Mouse (Mus musculus) neural tube, embryonic 13.5 days (tissue): ENCODE measurements at regions not wholly inside any gene's neighbourhood (a gene's known extent, or its start where the extent isn't known, plus 50 kb on each side); places are given as distances from the start of the nearest gene placed in this dataset.

ENCODE experiments used
- ATAC-seq: fragments of 200-750 bp; cut with Nextera tagmentation; 2 replicates; pipeline ENCODE4 v1.8.0; 2017; ENCODE audit warnings: low read depth, mild to moderate bottlenecking, moderate TSS enrichment, moderate library complexity
- H3K27ac ChIP-seq: fragments of 300-500 bp; sonication (generic); replicated peaks from 2 replicates; pipeline ENCODE4 v1.5.1; 2015; ENCODE audit warnings: moderate library complexity, mild to moderate bottlenecking, inconsistent platforms
- H3K27me3 ChIP-seq: fragments of 300-500 bp; sonication (generic); 2 replicates; pipeline ENCODE4 v1.6.1; 2015; ENCODE audit warnings: mild to moderate bottlenecking, inconsistent platforms
- H3K36me3 ChIP-seq: fragments of 300-500 bp; sonication (generic); 2 replicates; pipeline ENCODE4 v1.6.1; 2015; ENCODE audit warnings: mild to moderate bottlenecking, inconsistent platforms
- H3K4me1 ChIP-seq: fragments of 300-500 bp; sonication (generic); replicated peaks from 2 replicates; pipeline ENCODE4 v1.6.1; 2015; ENCODE audit warnings: inconsistent platforms
- H3K4me2 ChIP-seq: fragments of 300-500 bp; sonication (generic); 2 replicates; pipeline ENCODE4 v1.6.1; 2015; ENCODE audit warnings: inconsistent platforms, mild to moderate bottlenecking, moderate library complexity
- H3K4me3 ChIP-seq: fragments of 300-500 bp; sonication (generic); 2 replicates; pipeline ENCODE4 v1.5.1; 2015; ENCODE audit warnings: mild to moderate bottlenecking, inconsistent platforms
- H3K9ac ChIP-seq: fragments of 300-500 bp; sonication (generic); 2 replicates; pipeline ENCODE4 v1.6.1; 2015; ENCODE audit warnings: moderate library complexity, mild to moderate bottlenecking, inconsistent platforms
- H3K9me3 ChIP-seq: fragments of 300-500 bp; sonication (generic); 2 replicates; pipeline ENCODE4 v1.6.1; 2016; ENCODE audit warnings: inconsistent platforms
- WGBS: fragments of 180-500 bp; shearing (Covaris S2); methylation state at CpG from one replicate; pipeline ENCODE4 v1.1.7; 2015; 5-methylcytosine and 5-hydroxymethylcytosine counted together

GRCm38 (mm10) chr6:51708011-51708410 is 184.3 kb downstream of the Snx10 start:
- Histone ChIP-seq H3K27me3 (no peaks in the 10 kb centered on the region), H3K9ac (no peak overlapping the region), H3K4me3 (no peak overlapping the region), H3K4me2 (no peak overlapping the region), H3K4me1 (peaks cover 54% of the 10 kb centered on the region), H3K36me3 (no peaks in the 10 kb centered on the region), H3K27ac (peak overlapping the region; percentile 70), H3K9me3 (no peaks in the 10 kb centered on the region)
- 9% methylated on average over 6 of the region's 6 CpGs for WGBS
- ATAC-seq = no peak

DNA sequence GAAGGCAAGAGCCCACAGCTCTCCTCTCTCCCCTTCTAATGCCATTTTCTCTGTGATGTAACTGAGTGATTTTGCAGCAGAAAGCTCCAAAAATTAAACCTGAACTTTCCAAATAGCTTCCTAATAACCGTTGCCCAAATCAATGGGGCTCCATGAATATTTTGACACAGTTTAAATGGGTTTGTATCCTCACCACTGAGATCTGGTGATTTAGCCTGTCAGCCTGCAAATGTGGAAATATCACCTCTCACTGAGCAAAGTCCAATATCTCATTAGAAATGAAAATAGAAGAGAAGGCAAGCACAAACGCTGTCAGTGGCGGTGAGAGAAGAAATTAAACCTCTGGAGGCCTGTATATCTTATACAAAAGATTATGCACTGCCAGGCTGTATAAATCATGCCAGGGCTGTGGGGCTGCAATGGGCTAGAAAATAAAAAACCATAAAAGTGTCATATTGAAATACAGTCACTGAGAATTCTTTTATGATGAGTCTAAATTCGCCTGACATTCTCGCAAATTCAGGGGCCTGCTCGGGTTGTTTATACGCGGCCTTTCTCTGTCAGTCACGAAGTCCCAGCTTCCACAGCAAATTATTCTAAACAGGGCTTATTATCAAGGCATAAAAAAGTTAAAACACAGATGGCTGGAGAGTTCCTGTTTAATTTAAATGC is 185.1 kb downstream of the Snx10 start:
- H3K9ac ChIP-seq = no peak overlapping the region
- H3K9me3 ChIP-seq = no peaks in the 10 kb centered on the region
- H3K27me3 ChIP-seq = no peaks in the 10 kb centered on the region
- H3K36me3 ChIP-seq = no peaks in the 10 kb centered on the region
- no peak overlapping the region for H3K4me2 ChIP-seq
- ATAC-seq = peak; percentile 89
- 12% methylated on average over 9 of the region's 9 CpGs for WGBS
- H3K4me1 ChIP-seq = peaks cover 46% of the 10 kb centered on the region
- H3K27ac ChIP-seq = peak overlapping the region; percentile 70
- no peak overlapping the region for H3K4me3 ChIP-seq

DNA sequence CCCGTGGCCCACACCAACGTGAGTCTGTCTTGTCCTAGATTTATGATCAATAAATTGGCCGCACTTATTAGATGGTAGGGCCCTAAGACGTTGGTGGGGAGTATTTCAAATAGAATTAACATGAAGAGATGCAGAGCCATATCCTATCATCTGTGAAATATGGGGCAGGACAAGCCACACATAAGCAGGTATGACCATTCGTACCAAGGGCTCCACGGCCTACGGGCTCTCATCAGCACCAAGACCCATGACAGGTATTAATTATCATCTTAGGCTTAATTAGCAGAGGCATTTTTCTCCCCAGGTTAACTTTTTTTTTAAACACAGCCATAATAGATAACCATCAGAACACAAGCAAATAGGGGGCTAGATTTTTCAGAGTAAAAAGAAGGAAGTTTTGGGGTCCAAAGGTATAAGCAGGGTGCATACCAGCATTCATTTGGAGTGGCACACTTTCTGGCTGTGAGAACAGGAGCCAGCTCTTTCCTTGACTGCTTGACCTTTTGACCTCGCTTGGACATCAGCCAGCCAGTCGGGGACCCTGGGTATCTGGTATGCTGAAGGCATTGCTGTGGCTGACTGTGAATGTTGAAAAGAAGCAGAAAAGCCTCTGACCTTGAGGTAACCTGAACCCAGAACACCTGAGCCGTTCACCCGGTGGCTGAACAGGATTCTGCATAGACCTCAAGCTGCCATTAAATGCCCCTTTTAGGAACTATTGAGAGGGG is 185.8 kb downstream of the Snx10 start:
- H3K4me3 ChIP-seq = no peak overlapping the region
- no peak overlapping the region for H3K9ac ChIP-seq
- H3K9me3 ChIP-seq = no peaks in the 10 kb centered on the region
- no peaks in the 10 kb centered on the region for H3K27me3 ChIP-seq
- H3K36me3 ChIP-seq = no peaks in the 10 kb centered on the region
- ATAC-seq = peak; percentile 70
- H3K4me2 ChIP-seq = no peak overlapping the region
- H3K4me1 ChIP-seq = peaks cover 46% of the 10 kb centered on the region
- 13% methylated on average over 11 of the region's 11 CpGs for WGBS
- H3K27ac ChIP-seq = peak overlapping the region; percentile 70

DNA sequence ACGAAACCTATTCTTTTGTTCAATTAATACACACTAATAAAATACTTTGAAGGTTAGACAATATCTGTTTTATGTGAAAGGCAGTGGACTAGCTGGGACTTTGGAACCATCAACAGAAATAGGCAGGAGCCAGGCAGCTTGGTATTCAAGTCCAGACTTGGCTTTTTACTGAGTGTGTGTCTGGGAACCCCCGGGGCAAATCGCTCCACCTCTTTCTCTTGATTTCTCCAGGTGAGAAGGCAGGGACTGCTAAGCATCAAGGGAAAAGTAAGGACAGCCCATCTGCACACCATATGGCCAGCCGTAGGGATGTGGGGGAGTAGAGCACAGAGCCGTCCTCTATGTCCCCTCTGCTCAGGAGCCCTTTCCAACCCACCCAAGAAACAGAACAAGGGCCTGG is 186.5 kb downstream of the Snx10 start:
- no peak overlapping the region for H3K4me3 ChIP-seq
- peak overlapping the region; percentile 70; the same call in 1 of the 2 replicates for H3K27ac ChIP-seq
- H3K27me3 ChIP-seq = no peaks in the 10 kb centered on the region

DNA sequence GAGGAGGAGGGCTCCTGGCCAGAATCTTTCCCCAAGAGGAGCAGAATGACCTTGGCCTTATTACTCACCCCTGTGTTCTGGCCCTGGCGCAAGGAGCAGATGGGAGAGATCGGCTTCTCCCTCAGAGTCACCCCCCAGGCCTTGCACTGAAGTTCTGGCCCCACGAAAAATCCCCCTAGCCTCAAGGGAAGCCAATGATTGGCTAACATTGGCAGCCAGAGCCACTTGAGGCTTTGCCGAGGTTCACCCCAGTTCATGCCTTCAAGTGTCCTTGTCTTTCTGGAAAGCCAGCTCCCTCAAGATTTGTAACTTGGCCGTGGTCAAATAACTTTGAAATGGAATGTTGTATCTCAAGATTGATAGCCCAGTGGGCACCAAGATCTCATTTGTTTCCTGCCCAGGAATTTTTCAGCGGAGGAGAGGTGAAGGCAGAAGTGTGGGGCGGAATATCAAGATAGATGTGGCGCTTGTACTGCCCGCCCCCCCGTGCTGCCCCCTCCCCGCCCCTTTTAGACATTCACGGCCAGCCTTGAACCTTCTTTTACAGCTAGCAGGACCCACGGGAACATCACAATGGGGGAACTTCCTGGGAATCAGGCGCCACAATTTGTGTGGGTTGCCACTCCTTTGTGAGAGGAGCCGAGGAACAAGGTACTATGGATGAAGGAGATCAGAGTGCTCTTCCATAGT is 187.4 kb downstream of the Snx10 start:
- H3K36me3 ChIP-seq = no peaks in the 10 kb centered on the region
- ATAC-seq = no peak
- peaks cover 52% of the 10 kb centered on the region for H3K4me1 ChIP-seq
- no peaks in the 10 kb centered on the region for H3K27me3 ChIP-seq
- no peak overlapping the region for H3K9ac ChIP-seq
- H3K4me3 ChIP-seq = no peak overlapping the region
- no peaks in the 10 kb centered on the region for H3K9me3 ChIP-seq
- WGBS = 63% methylated on average over 15 of the region's 15 CpGs
- no peak overlapping the region for H3K4me2 ChIP-seq
- 0 out of 2 replicates have a peak overlapping the region, but pooled peaks have one; percentile 70 for H3K27ac ChIP-seq

More for the DNA sequence above, 186.5 kb downstream of the Snx10 start:
- Histone ChIP-seq H3K9ac (no peak overlapping the region), H3K36me3 (no peaks in the 10 kb centered on the region), H3K9me3 (no peaks in the 10 kb centered on the region), H3K4me2 (no peak overlapping the region), H3K4me1 (peaks cover 46% of the 10 kb centered on the region)
- 51% methylated on average over 5 of the region's 5 CpGs for WGBS
- no peak for ATAC-seq

DNA sequence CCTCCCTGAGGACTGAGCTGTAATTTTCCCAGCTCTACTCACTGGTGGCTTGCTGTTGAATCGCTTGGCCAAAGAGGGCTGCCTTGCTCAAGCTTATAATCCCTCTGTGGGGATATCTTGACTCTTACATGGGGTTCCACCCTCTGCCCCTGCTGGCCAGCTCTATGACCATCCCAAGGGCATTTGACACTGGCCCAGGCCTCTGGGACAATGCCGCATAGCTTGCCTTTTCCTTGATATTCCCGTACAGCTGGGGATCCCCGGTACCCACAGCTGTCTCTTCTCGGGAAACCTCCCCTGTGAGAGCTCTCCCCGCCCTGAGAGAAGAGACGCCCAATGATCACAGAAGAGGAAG is 187.9 kb downstream of the Snx10 start:
- 77% methylated on average over 7 of the region's 7 CpGs for WGBS
- H3K4me3 ChIP-seq = no peak overlapping the region

DNA sequence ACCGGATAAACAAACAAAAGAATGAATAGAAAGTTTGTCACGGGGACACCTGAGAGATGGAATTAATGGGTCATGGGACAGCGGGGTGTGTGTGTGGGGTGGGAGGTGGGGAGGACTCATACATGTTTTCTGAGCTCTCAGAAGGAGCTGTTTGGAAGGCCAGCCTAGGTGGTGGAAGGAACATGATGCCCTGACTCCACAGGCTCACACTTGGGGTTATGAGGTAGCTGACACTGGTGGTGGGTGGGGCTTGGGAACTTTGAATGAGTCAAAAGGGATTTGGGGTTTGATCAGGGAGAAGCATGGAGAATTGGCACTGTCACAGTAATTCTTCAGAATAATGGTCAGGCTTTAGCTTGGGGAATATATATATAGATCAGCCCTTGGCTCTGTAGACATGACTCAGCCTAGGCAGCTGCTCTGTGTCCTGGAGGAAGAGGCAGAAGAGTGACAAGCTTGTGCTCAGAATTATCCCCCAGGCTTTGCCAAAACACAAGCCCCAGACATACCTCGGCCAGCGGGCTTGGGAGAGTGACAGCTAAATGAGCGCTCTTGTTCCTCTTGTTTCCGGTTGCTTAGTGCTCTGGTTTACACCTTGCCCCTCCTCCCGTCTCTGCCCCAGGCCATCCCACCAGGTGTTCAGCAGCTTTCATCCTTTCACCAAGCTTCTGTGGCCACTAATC is 191.6 kb downstream of the Snx10 start:
- ATAC-seq = peak; percentile 61; the same call in 1 of the 2 replicates
- no peaks in the 10 kb centered on the region for H3K9me3 ChIP-seq
- H3K4me3 ChIP-seq = no peak overlapping the region
- no peak overlapping the region for H3K27ac ChIP-seq
- H3K9ac ChIP-seq = no peak overlapping the region
- H3K4me2 ChIP-seq = no peak overlapping the region
- no peaks in the 10 kb centered on the region for H3K36me3 ChIP-seq
- WGBS = 20% methylated on average over 8 of the region's 8 CpGs
- no peaks in the 10 kb centered on the region for H3K27me3 ChIP-seq
- H3K4me1 ChIP-seq = peaks cover 18% of the 10 kb centered on the region

More for the DNA sequence above, 187.9 kb downstream of the Snx10 start:
- ATAC-seq = no peak
- H3K9ac ChIP-seq = no peak overlapping the region
- H3K36me3 ChIP-seq = no peaks in the 10 kb centered on the region
- no peaks in the 10 kb centered on the region for H3K9me3 ChIP-seq
- no peak overlapping the region for H3K27ac ChIP-seq
- H3K4me1 ChIP-seq = peaks cover 52% of the 10 kb centered on the region
- no peak overlapping the region for H3K4me2 ChIP-seq
- no peaks in the 10 kb centered on the region for H3K27me3 ChIP-seq

- Histone ChIP-seq H3K36me3 (no peaks in the 10 kb centered on the region), H3K4me1 (peaks cover 6% of the 10 kb centered on the region), H3K4me3 (no peak overlapping the region), H3K9ac (no peak overlapping the region), H3K4me2 (no peak overlapping the region), H3K9me3 (no peaks in the 10 kb centered on the region), H3K27me3 (no peaks in the 10 kb centered on the region), H3K27ac (no peak overlapping the region)
- WGBS = 78% methylated on average over 7 of the region's 7 CpGs
- ATAC-seq = no peak
These were observed 193.7 kb downstream of the Snx10 start for GRCm38 (mm10) chr6:51717386-51717785.

DNA sequence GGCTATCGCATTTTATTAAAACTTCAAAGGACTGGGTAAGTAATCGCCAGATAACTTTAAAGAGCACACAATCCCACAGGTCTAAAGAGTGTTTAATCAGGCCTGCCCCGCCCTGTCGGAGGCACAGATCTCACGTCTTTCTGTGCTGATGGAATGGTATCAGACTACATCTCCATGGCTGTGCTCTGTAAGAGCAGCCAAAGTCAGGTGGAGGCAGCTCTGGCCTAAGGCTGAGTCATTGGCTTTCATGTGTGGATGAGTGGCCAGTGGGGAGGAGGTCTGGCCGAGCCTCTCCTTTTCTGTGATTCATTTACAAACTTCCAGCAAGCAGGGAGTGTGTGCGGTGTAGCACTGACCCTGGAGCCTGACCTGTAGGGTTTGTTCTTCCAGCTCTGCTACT is 197.0 kb downstream of the Snx10 start:
- WGBS = 83% methylated on average over 7 of the region's 7 CpGs

GRCm38 (mm10) chr6:51723053-51723452 is 199.4 kb downstream of the Snx10 start:
- Histone ChIP-seq H3K4me2 (no peak overlapping the region), H3K9ac (no peak overlapping the region), H3K27me3 (no peaks in the 10 kb centered on the region), H3K9me3 (no peaks in the 10 kb centered on the region), H3K4me3 (no peak overlapping the region), H3K27ac (no peak overlapping the region), H3K36me3 (no peaks in the 10 kb centered on the region), H3K4me1 (peaks cover 8% of the 10 kb centered on the region)
- WGBS = 35% methylated on average over 4 of the region's 4 CpGs
- no peak for ATAC-seq

More for the DNA sequence above, 197.0 kb downstream of the Snx10 start:
- H3K4me3 ChIP-seq = no peak overlapping the region
- no peak overlapping the region for H3K27ac ChIP-seq
- peaks cover under 1% of the 10 kb centered on the region for H3K4me1 ChIP-seq
- H3K9me3 ChIP-seq = no peaks in the 10 kb centered on the region
- H3K4me2 ChIP-seq = no peak overlapping the region
- H3K27me3 ChIP-seq = no peaks in the 10 kb centered on the region
- H3K36me3 ChIP-seq = no peaks in the 10 kb centered on the region
- no peak for ATAC-seq
- no peak overlapping the region for H3K9ac ChIP-seq

DNA sequence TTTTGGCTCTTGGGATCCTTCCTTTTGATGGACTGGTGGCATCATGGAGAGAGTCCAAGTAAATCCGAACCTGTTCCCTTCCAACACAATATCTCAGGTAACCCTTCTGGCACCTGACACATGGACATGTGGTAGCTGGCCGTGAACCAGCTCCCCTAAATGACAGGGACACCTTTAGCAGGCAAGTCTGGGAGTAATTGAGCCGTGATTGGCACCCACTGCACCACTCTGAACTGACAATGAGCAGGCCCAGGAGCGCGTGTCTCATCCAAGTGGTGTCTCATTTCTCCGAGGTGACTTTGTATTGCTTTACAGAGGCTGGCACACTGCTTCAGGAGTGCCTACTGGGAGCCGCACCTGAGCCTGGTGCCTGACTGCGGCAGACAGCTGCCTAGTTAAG is 203.5 kb downstream of the Snx10 start:
- Histone ChIP-seq H3K4me1 (peaks cover 40% of the 10 kb centered on the region), H3K36me3 (no peaks in the 10 kb centered on the region), H3K9me3 (no peaks in the 10 kb centered on the region), H3K4me3 (no peak overlapping the region), H3K4me2 (no peak overlapping the region), H3K27me3 (no peaks in the 10 kb centered on the region), H3K27ac (no peak overlapping the region), H3K9ac (no peak overlapping the region)
- WGBS = 68% methylated on average over 8 of the region's 8 CpGs
- no peak for ATAC-seq
